Mouse (Mus musculus) heart, adult 2 months (tissue): ENCODE measurements around the gene Emc8. TPM values are rescaled to one million over a fixed set of nuclear protein-coding genes. Genes with fewer than 3 reads are reported as not detected.

ENCODE experiments used
- DNase-seq, 2 experiments: peaks; one replicate each; pipeline ENCODE4 v3.0.0; 2021
- H3K27ac ChIP-seq: fragments of 200-600 bp; 2 replicates; pipeline ENCODE4 v1.8.1; 2022
- H3K27me3 ChIP-seq: fragments of 200-500 bp; 2 replicates; pipeline ENCODE4 v1.6.1; 2012; ENCODE audit warnings: mild to moderate bottlenecking, low read length, inconsistent platforms, mixed read lengths; ENCODE audit not compliant: control insufficient read depth, insufficient read depth
- H3K36me3 ChIP-seq: fragments of 200-500 bp; 2 replicates; pipeline ENCODE4 v1.6.1; 2012; ENCODE audit warnings: low read length, inconsistent platforms; ENCODE audit not compliant: control insufficient read depth, insufficient read depth
- H3K4me1 ChIP-seq: fragments of 200-500 bp; 2 replicates; pipeline ENCODE4 v1.6.1; 2011; ENCODE audit warnings: low read length; ENCODE audit not compliant: control insufficient read depth, insufficient read depth
- H3K4me3 ChIP-seq: fragments of 200-600 bp; 2 replicates; pipeline ENCODE4 v1.8.1; 2022
- H3K79me2 ChIP-seq: fragments of 200-500 bp; replicated peaks from 2 replicates; pipeline ENCODE4 v1.6.1; 2012; ENCODE audit warnings: mild to moderate bottlenecking, inconsistent platforms, low read length, moderate library complexity, mixed read lengths; ENCODE audit not compliant: control insufficient read depth, insufficient read depth
- H3K9ac ChIP-seq: fragments of 200-500 bp; 2 replicates; pipeline ENCODE4 v1.6.1; 2012; ENCODE audit warnings: low read depth, mild to moderate bottlenecking, control low read depth, inconsistent platforms, low read length, mixed read lengths
- CTCF ChIP-seq: fragments of 200-600 bp; IDR thresholded peaks from 2 replicates; pipeline ENCODE4 v1.8.1; 2022; ENCODE audit warnings: antibody characterized with exemption, mild to moderate bottlenecking, moderate library complexity
- EP300 ChIP-seq: fragments of 200-500 bp; IDR thresholded peaks from 2 replicates; pipeline ENCODE4 v1.6.1; 2011; ENCODE audit warnings: low read depth, low read length, control low read depth; ENCODE audit not compliant: insufficient read depth
- POLR2A ChIP-seq: fragments of 200-500 bp; IDR thresholded peaks from 2 replicates; pipeline ENCODE4 v1.6.1; 2011; ENCODE audit warnings: mild to moderate bottlenecking, low read depth, low read length, control low read depth; ENCODE audit not compliant: insufficient read depth
- WGBS: fragments of 180-500 bp; shearing (Covaris S2); methylation state at CpG from one replicate; pipeline ENCODE4 v1.1.7; 2018; 5-methylcytosine and 5-hydroxymethylcytosine counted together
- intact Hi-C: fragments of 180-260 bp; cut with DNase I; formaldehyde crosslinking; loops from one replicate; pipeline ENCODE4 v1.15.1; 2025
- long read RNA-seq: library from polyadenylated mRNA; stranded (forward); transcript quantifications from one replicate; pipeline ENCODE4 v2.0.0, GENCODE M21; 2021
- polyA plus RNA-seq: library from polyadenylated mRNA; depleted of rRNA; stranded (reverse); fragments of >200 nt; gene quantifications from 2 replicates; pipeline ENCODE4 v1.2.3, GENCODE M21; 2012; rRNA removed
- total RNA-seq, 2 experiments: library from RNA; stranded (reverse); gene quantifications; 2 replicates each; pipeline ENCODE4 v1.2.3; 2021

The Emc8 gene
- total RNA-seq (10 to 100 TPM; 42.2 to 46.3 TPM), polyA plus RNA-seq (34.1 and 36.9 TPM in 2 replicates)
- long read RNA-seq, full-length matches to known transcripts, result 23 of 29 reads
- long read RNA-seq, partial matches to known transcripts, result 0 of 29 reads
- long read RNA-seq, other reads (novel, unspliced or antisense), result 6 of 29 reads

DNA sequence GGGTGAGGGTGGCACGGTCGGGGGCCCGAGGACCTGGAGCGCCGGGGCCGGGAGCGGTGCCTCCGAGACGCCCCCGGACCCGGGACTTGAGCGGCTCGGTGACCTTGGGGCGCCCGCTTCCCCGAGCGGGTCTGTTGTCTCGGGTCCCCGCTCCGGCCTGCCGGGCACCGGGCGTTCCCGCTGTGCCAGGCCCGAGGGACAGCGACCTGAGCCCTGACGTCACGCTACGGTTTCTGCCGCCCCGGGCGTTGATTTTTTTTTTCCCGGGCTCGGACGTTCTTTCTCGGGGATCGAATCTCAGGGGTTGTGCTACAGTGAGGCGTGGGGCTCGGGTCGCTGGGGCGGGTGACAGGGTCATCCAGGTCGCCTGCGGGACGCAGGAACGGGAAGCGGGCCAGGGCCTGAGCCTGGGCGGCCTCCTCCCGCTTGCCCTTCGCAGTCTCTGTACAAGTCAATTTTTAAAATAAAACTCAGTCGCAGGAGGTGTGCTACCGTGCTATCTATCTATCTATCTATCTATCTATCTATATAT, at the start of gene Emc8:
TSS of gene Emc8 (minus strand) at position 200 of the 532 bp plus-strand sequence.
- Histone ChIP-seq H3K4me1 (peaks cover 10% of the 10 kb centered on the region), H3K79me2 (peaks cover 2% of the 10 kb centered on the region), H3K27ac (peak within 1 kb of the TSS; percentile 97), H3K4me3 (peak within 1 kb of the TSS; percentile 83), H3K9ac (peak within 1 kb of the TSS; percentile 97), H3K27me3 (no peaks in the 10 kb centered on the region), H3K36me3 (peaks cover 3% of the 10 kb centered on the region; the same call in 1 of the 2 replicates)
- no peak for TF ChIP-seq CTCF
- no peak for TF ChIP-seq POLR2A
- no peak for TF ChIP-seq EP300
- under 1% methylated on average over 50 of the region's 51 CpGs for WGBS
- intact Hi-C loops, result no loop called here
- no peak for DNase-seq

DNA sequence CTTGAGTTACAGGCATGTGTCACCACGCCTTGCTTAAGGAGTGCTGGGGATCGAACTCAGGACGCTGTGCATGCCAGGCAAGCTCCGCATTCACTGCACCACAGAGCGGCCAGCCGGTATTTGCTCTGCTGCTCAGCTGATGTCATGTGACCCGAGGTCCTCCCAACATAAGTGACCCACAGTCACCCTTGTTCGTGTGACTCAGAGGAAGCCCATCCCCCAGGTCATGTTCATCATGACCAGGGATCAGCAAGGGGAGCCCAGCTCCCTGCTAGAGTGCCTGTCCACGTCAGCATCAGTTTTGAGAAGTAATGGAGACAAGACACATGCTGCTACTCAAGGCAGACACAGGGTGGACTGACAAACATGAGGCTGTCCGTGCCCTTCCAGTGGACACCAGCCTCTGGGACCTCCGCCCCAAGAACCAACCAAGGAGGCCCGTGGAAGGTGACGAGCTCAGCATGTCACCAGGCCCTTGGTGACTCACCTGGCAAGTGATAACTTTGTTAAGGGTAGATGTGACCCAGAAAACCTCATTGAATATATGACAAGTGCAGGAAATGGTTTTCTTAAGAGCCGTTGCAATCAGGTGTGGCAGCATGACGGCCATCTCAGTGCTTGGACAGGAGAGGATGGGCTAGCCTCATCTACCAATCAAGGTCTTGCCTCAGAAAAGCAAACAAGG, 47.8 kb upstream of the Emc8 start:
- H3K27ac ChIP-seq, result no peak overlapping the region
- no peaks in the 10 kb centered on the region for H3K27me3 ChIP-seq
- H3K36me3 ChIP-seq, result no peaks in the 10 kb centered on the region
- no peaks in the 10 kb centered on the region for H3K4me1 ChIP-seq
- DNase-seq, result no peak
- no peak overlapping the region for H3K9ac ChIP-seq
- intact Hi-C loops, result no loop called here
- no peak overlapping the region for H3K4me3 ChIP-seq
- TF ChIP-seq POLR2A (no peak), EP300 (no peak), CTCF (no peak)
- H3K79me2 ChIP-seq, result no peaks in the 10 kb centered on the region
- 74% methylated on average over 15 of the region's 15 CpGs for WGBS

DNA sequence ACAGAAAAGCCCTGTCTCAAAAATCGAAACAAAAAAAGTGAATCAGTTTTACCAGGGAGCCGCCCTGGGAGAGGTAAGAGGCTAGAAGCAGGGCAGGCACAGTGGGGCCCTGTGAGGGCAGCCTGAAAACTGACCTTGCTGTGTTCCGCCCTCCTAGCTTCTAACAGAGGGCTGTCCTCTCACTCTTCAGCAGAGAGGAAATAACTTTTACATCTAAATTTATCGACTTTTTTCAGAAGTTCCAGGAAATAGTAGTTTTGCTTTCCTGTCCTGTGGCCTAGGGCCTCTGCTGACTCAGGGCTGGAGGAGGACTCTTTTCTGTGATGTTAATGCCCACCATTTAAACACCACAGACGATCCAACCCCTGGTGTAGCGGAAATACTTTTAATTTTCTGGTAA, 46.8 kb upstream of the Emc8 start:
- no peak for DNase-seq
- TF ChIP-seq CTCF (no peak), POLR2A (no peak), EP300 (no peak)
- intact Hi-C loops, result no loop called here
- Histone ChIP-seq H3K27me3 (no peaks in the 10 kb centered on the region), H3K27ac (no peak overlapping the region), H3K4me3 (no peak overlapping the region), H3K9ac (no peak overlapping the region), H3K4me1 (no peaks in the 10 kb centered on the region), H3K36me3 (no peaks in the 10 kb centered on the region), H3K79me2 (no peaks in the 10 kb centered on the region)
- WGBS, result 54% methylated on average over 6 of the region's 6 CpGs

DNA sequence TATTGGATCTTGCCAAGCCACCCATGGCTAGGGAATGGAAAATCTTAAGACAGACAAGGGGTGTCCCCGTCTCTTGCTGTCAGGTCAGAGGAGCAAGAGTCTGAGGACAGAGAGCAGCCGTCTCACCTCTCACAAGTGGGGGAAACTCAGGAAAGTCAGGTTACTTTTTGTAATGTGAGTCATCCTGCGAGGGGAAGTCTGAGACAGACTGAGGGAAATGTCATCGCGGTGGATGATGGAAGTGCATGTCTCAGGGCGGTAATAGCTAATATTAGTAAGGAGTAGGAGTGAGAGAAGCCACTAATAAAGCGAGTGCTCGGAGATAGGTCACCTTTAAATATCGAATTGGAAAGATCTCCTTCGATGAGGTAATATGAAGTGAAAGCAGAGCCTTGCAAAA, 40.8 kb upstream of the Emc8 start:
- H3K4me1 ChIP-seq, result no peaks in the 10 kb centered on the region; the same call in 1 of the 2 replicates
- H3K4me3 ChIP-seq, result no peak overlapping the region
- no peak for DNase-seq
- H3K27ac ChIP-seq, result no peak overlapping the region
- no peak for TF ChIP-seq POLR2A
- no peak for TF ChIP-seq EP300
- no peak for TF ChIP-seq CTCF
- 47% methylated on average over 10 of the region's 10 CpGs for WGBS
- no peaks in the 10 kb centered on the region for H3K79me2 ChIP-seq
- H3K9ac ChIP-seq, result no peak overlapping the region
- intact Hi-C loops, result no loop called here
- no peaks in the 10 kb centered on the region for H3K27me3 ChIP-seq
- no peaks in the 10 kb centered on the region for H3K36me3 ChIP-seq

DNA sequence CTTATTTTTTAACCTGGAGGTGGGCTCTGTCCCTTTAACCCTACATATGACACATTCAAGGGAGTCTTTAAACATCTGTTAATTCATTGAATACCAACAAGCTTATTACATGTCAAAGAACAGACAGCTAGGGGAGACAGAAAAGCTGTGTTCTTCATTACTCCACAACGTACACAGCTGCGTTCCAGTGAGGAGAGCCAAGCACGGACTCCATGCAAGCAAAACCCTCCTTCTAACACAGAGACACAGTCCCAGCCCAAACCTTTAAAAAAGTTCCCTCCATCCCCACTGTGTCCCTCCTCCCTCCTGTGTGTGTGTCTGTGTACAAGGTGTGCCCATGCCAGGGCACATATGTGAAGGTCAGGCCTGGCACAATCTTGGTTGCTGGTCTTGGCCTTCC, 37.8 kb upstream of the Emc8 start:
- H3K9ac ChIP-seq, result no peak overlapping the region
- intact Hi-C loops, result no loop called here
- H3K79me2 ChIP-seq, result no peaks in the 10 kb centered on the region
- no peak for TF ChIP-seq EP300
- no peak for TF ChIP-seq POLR2A
- no peak for TF ChIP-seq CTCF
- no peak overlapping the region for H3K27ac ChIP-seq
- DNase-seq, result no peak
- H3K4me1 ChIP-seq, result no peaks in the 10 kb centered on the region; the same call in 1 of the 2 replicates
- no peaks in the 10 kb centered on the region for H3K36me3 ChIP-seq
- WGBS, result 70% methylated on average over 3 of the region's 3 CpGs
- no peak overlapping the region for H3K4me3 ChIP-seq
- H3K27me3 ChIP-seq, result no peaks in the 10 kb centered on the region

DNA sequence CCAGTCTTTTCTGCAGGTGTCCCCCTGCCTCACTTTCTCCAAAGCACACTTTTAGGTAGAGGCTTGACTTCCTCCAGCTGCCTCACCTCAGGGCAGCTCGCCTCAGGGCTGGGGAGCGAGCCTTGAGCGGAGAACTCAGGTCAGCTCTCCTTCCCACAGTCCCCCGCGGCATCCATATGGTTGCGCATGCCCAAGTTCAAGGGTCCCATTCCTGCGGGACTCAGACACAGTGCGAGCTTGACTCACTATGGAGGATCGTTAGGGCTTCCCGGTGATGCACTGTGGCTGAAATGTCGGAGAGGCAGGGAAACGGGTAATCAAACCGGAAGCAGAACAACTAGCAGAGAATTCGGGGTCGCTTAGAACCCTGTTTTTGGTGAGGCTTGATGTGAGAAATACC, 36.8 kb upstream of the Emc8 start:
- H3K9ac ChIP-seq, result no peak overlapping the region
- no peak overlapping the region for H3K4me3 ChIP-seq
- H3K4me1 ChIP-seq, result peaks cover under 1% of the 10 kb centered on the region; the same call in 1 of the 2 replicates
- DNase-seq, result no peak
- 88% methylated on average over 15 of the region's 15 CpGs for WGBS
- H3K27me3 ChIP-seq, result no peaks in the 10 kb centered on the region
- H3K79me2 ChIP-seq, result no peaks in the 10 kb centered on the region
- no peak for TF ChIP-seq CTCF
- no peak for TF ChIP-seq POLR2A
- TF ChIP-seq EP300, result no peak
- no peak overlapping the region for H3K27ac ChIP-seq
- intact Hi-C loops, result no loop called here
- H3K36me3 ChIP-seq, result no peaks in the 10 kb centered on the region
